Mouse (Mus musculus) kidney, adult 2 months (tissue): ENCODE results near the gene Zc3h12d.

ENCODE experiments used
- CTCF ChIP-seq: fragments of 200-500 bp; conservative IDR thresholded peaks from 2 replicates; pipeline ENCODE4 v1.5.1; 2011; ENCODE audit warnings: low read depth, mild to moderate bottlenecking, control low read depth, low read length, moderate library complexity, mixed read lengths; ENCODE audit not compliant: insufficient read depth, insufficient read length
- POLR2A ChIP-seq: fragments of 200-500 bp; IDR thresholded peaks from one replicate; pipeline ENCODE4 v1.6.1; 2011; ENCODE audit warnings: low read depth, low read length, control low read depth

GRCm38 (mm10) chr10:7838874-7839421 is 6.7 kb downstream of the Zc3h12d start:
- TF ChIP-seq CTCF, result no peak
- TF ChIP-seq POLR2A, result no peak
